Mouse (Mus musculus): ENCODE results near the gene Usp51.
A peak's percentile ranks its signal among the peaks of the same experiment; 100 is the strongest.
"Not testable (repeated sequence)": the region's sequence is repeated elsewhere in the genome, so short reads cannot be mapped to it uniquely, and the experiment has no call there.

The Usp51 gene

GRCm38 (mm10) chrX:153006387-153006841 is at the start of gene Usp51:
TSS of gene Usp51 (plus strand) at chrX:153006469.
- peak; percentile 30 for DNase-seq (ENCODE audit: low read depth, low spot score)

- no peak for DNase-seq (ENCODE audit: low read depth, low spot score)
Measured at GRCm38 (mm10) chrX:152969606-152970005, 36.7 kb upstream of the Usp51 start.

- not testable (repeated sequence) for DNase-seq (ENCODE audit: low read depth, low spot score)
Measured at GRCm38 (mm10) chrX:152973476-152974203, 32.6 kb upstream of the Usp51 start.

- no peak for DNase-seq (ENCODE audit: low read depth, low spot score)
Measured at GRCm38 (mm10) chrX:152974204-152974661, 32.0 kb upstream of the Usp51 start.

- no peak for DNase-seq (ENCODE audit: low read depth, low spot score)
Measured at GRCm38 (mm10) chrX:152976538-152976937, 29.7 kb upstream of the Usp51 start.

GRCm38 (mm10) chrX:152985009-152985408 is 21.3 kb upstream of the Usp51 start:
- no peak for DNase-seq (ENCODE audit: low read depth, low spot score)

GRCm38 (mm10) chrX:152989852-152990251 is 16.4 kb upstream of the Usp51 start:
- not testable (repeated sequence) for DNase-seq (ENCODE audit: low read depth, low spot score)

GRCm38 (mm10) chrX:152996105-152996504 is 10.2 kb upstream of the Usp51 start:
- not testable (repeated sequence) for DNase-seq (ENCODE audit: low read depth, low spot score)

GRCm38 (mm10) chrX:153007021-153007684 is 884 bp downstream of the Usp51 start:
- peak; percentile 16 for DNase-seq (ENCODE audit: low read depth, low spot score)

- DNase-seq (ENCODE audit: low read depth, low spot score), result no peak
Measured at GRCm38 (mm10) chrX:153007685-153008047, 1.4 kb downstream of the Usp51 start.

- not testable (repeated sequence) for DNase-seq (ENCODE audit: low read depth, low spot score)
Measured at GRCm38 (mm10) chrX:153025255-153025654, 19.0 kb downstream of the Usp51 start.

GRCm38 (mm10) chrX:153025709-153026108 is 19.4 kb downstream of the Usp51 start:
- DNase-seq (ENCODE audit: low read depth, low spot score), result not testable (repeated sequence)

- not testable (repeated sequence) for DNase-seq (ENCODE audit: low read depth, low spot score)
Measured at GRCm38 (mm10) chrX:153031547-153031946, 25.3 kb downstream of the Usp51 start.

- DNase-seq (ENCODE audit: low read depth, low spot score), result peak; percentile 76
Measured at GRCm38 (mm10) chrX:153037087-153037971, 31.1 kb downstream of the Usp51 start, which contains the start of gene Mageh1. TSS of gene Mageh1 (minus strand) at chrX:153037575.

- DNase-seq (ENCODE audit: low read depth, low spot score), result not testable (repeated sequence)
Measured at GRCm38 (mm10) chrX:153037972-153038744, 31.9 kb downstream of the Usp51 start.
